Mouse (Mus musculus) right cerebral cortex, postnatal 36 days (tissue): ENCODE measurements around the gene Gm45618.
"Not testable (repeated sequence)": the region's sequence is repeated elsewhere in the genome, so short reads cannot be mapped to it uniquely, and the experiment has no call there.

Experiments
- DNase-seq, 2 experiments: peaks; one replicate each; pipeline ENCODE4 v3.0.0; 2022; ENCODE audit warnings: low spot score in 2 of 2, mixed read lengths in 1 of 2

Gene Gm45618

GRCm38 (mm10) chr7:142120629-142121028 lies at the start of gene Gm45618:
Gm45618 (minus strand) TSS chr7:142120729.
- not testable (repeated sequence) for DNase-seq

- no peak for DNase-seq
These were observed 49.3 kb upstream of the Gm45618 start for GRCm38 (mm10) chr7:142169836-142170235.

- DNase-seq, result not testable (repeated sequence)
These were observed 45.1 kb upstream of the Gm45618 start, which contains the start of gene Gm4553 for GRCm38 (mm10) chr7:142165639-142166038. Gm4553 (minus strand) TSS chr7:142165739.

GRCm38 (mm10) chr7:142159366-142159765 lies 38.8 kb upstream of the Gm45618 start:
- no peak for DNase-seq

- not testable (repeated sequence) for DNase-seq
These were observed 36.5 kb upstream of the Gm45618 start, which contains the start of gene Gm29735 for GRCm38 (mm10) chr7:142157013-142157412. Gm29735 (minus strand) TSS chr7:142157113.

GRCm38 (mm10) chr7:142155308-142155707 lies 34.8 kb upstream of the Gm45618 start:
- DNase-seq, result no peak

GRCm38 (mm10) chr7:142152191-142152590 lies 31.7 kb upstream of the Gm45618 start:
- DNase-seq, result no peak

- DNase-seq, result no peak
These were observed 28.1 kb upstream of the Gm45618 start for GRCm38 (mm10) chr7:142148633-142149032.

GRCm38 (mm10) chr7:142146033-142146432 lies 25.5 kb upstream of the Gm45618 start:
- DNase-seq, result peak in 1 of 2 experiments; percentile 10

- DNase-seq, result peak in 1 of 2 experiments; percentile 14
These were observed 24.9 kb upstream of the Gm45618 start for GRCm38 (mm10) chr7:142145413-142145940.

GRCm38 (mm10) chr7:142144507-142144906 lies 24.0 kb upstream of the Gm45618 start, which contains the start of gene Gm45337:
Gm45337 (minus strand) TSS chr7:142144607.
- no peak for DNase-seq

GRCm38 (mm10) chr7:142143506-142144010 lies 23.0 kb upstream of the Gm45618 start:
- not testable (repeated sequence) for DNase-seq

- DNase-seq, result no peak
These were observed 20.2 kb upstream of the Gm45618 start for GRCm38 (mm10) chr7:142140696-142141095.

- not testable (repeated sequence) for DNase-seq
These were observed 15.4 kb upstream of the Gm45618 start, which contains the start of gene Gm39115 for GRCm38 (mm10) chr7:142135934-142136333. Gm39115 (minus strand) TSS chr7:142136034.

- DNase-seq, result no peak
These were observed 13.9 kb upstream of the Gm45618 start for GRCm38 (mm10) chr7:142134206-142134995.

- no peak for DNase-seq
These were observed 8.3 kb upstream of the Gm45618 start for GRCm38 (mm10) chr7:142128843-142129242.

- DNase-seq, result no peak
These were observed 897 bp downstream of the Gm45618 start for GRCm38 (mm10) chr7:142119632-142120031.

GRCm38 (mm10) chr7:142104747-142105146 lies 15.8 kb downstream of the Gm45618 start:
- DNase-seq, result no peak

GRCm38 (mm10) chr7:142097776-142098175 lies 22.8 kb downstream of the Gm45618 start:
- DNase-seq, result peak; percentile 75 to 79

- no peak for DNase-seq
These were observed 23.8 kb downstream of the Gm45618 start for GRCm38 (mm10) chr7:142096701-142097100.

GRCm38 (mm10) chr7:142095183-142095931 lies 25.2 kb downstream of the Gm45618 start, which contains the start of gene Dusp8:
Dusp8 (minus strand) TSS chr7:142095843.
- DNase-seq, result peak; percentile 91 to 94
